Mouse (Mus musculus) kidney, adult 2 months (tissue): ENCODE measurements around the gene Tshz2. TPM values are rescaled to one million over a fixed set of nuclear protein-coding genes. Genes with fewer than 3 reads are reported as not detected.

Source experiments
- DNase-seq: peaks from one replicate; pipeline ENCODE4 v3.0.0; 2021
- H3K27ac ChIP-seq: fragments of 200-500 bp; 2 replicates; pipeline ENCODE4 v1.5.1; 2012; ENCODE audit warnings: low read depth, low read length, control low read depth, inconsistent platforms; ENCODE audit not compliant: insufficient read depth
- H3K27me3 ChIP-seq: fragments of 200-500 bp; replicated peaks from 2 replicates; pipeline ENCODE4 v1.6.1; 2012; ENCODE audit warnings: mild to moderate bottlenecking, moderate library complexity, low read length, inconsistent platforms; ENCODE audit not compliant: control insufficient read depth, insufficient read depth
- H3K36me3 ChIP-seq: fragments of 200-500 bp; 2 replicates; pipeline ENCODE4 v1.6.1; 2012; ENCODE audit warnings: mild to moderate bottlenecking, moderate library complexity, low read length, inconsistent platforms; ENCODE audit not compliant: control insufficient read depth, insufficient read depth
- H3K4me1 ChIP-seq: fragments of 200-500 bp; 2 replicates; pipeline ENCODE4 v1.6.1; 2011; ENCODE audit warnings: low read length; ENCODE audit not compliant: control insufficient read depth, insufficient read depth
- H3K4me3 ChIP-seq: fragments of 200-500 bp; 2 replicates; pipeline ENCODE4 v1.5.1; 2011; ENCODE audit warnings: mild to moderate bottlenecking, low read depth, low read length, control low read depth; ENCODE audit not compliant: insufficient read depth
- CTCF ChIP-seq: fragments of 200-500 bp; conservative IDR thresholded peaks from 2 replicates; pipeline ENCODE4 v1.5.1; 2011; ENCODE audit warnings: low read depth, mild to moderate bottlenecking, control low read depth, low read length, moderate library complexity, mixed read lengths; ENCODE audit not compliant: insufficient read depth, insufficient read length
- POLR2A ChIP-seq: fragments of 200-500 bp; IDR thresholded peaks from one replicate; pipeline ENCODE4 v1.6.1; 2011; ENCODE audit warnings: low read depth, low read length, control low read depth
- WGBS: fragments of 180-500 bp; shearing (Covaris S2); methylation state at CpG from one replicate; pipeline ENCODE4 v1.1.7; 2018; 5-methylcytosine and 5-hydroxymethylcytosine counted together
- polyA plus RNA-seq: library from polyadenylated mRNA; depleted of rRNA; stranded (reverse); fragments of >200 nt; gene quantifications from 2 replicates; pipeline ENCODE4 v1.2.3, GENCODE M21; 2012

The Tshz2 gene
- polyA plus RNA-seq, 1 experiment, result 17.6 TPM

- no peak overlapping the region for H3K27ac ChIP-seq
Measured at GRCm38 (mm10) chr2:169679264-169679663, 46.5 kb downstream of the Tshz2 start.

GRCm38 (mm10) chr2:169679951-169680350 is 47.1 kb downstream of the Tshz2 start:
- no peaks in the 10 kb centered on the region for H3K27me3 ChIP-seq
- 63% methylated on average over 5 of the region's 5 CpGs for WGBS
- no peak overlapping the region for H3K27ac ChIP-seq
- no peaks in the 10 kb centered on the region for H3K36me3 ChIP-seq
- TF ChIP-seq POLR2A (no peak), CTCF (no peak)
- H3K4me1 ChIP-seq, result no peaks in the 10 kb centered on the region
- no peak overlapping the region for H3K4me3 ChIP-seq
- no peak for DNase-seq

More at GRCm38 (mm10) chr2:169679264-169679663, 46.5 kb downstream of the Tshz2 start:
- no peaks in the 10 kb centered on the region for H3K4me1 ChIP-seq
- WGBS, result 55% methylated on average over 7 of the region's 7 CpGs
- no peak overlapping the region for H3K4me3 ChIP-seq
- no peaks in the 10 kb centered on the region for H3K27me3 ChIP-seq
- no peak for TF ChIP-seq CTCF
- TF ChIP-seq POLR2A, result no peak
- no peaks in the 10 kb centered on the region for H3K36me3 ChIP-seq
- DNase-seq, result no peak

- Histone ChIP-seq H3K4me3 (no peak overlapping the region), H3K4me1 (no peaks in the 10 kb centered on the region), H3K27ac (no peak overlapping the region), H3K36me3 (no peaks in the 10 kb centered on the region), H3K27me3 (no peaks in the 10 kb centered on the region)
- 38% methylated on average over 5 of the region's 5 CpGs for WGBS
- DNase-seq, result peak; percentile 12
- TF ChIP-seq POLR2A (no peak), CTCF (peak; percentile 35)
Measured at GRCm38 (mm10) chr2:169685260-169685659, 52.4 kb downstream of the Tshz2 start.

- TF ChIP-seq CTCF (no peak), POLR2A (no peak)
- no peak overlapping the region for H3K4me3 ChIP-seq
- 64% methylated on average over 7 of the region's 7 CpGs for WGBS
- DNase-seq, result no peak
- no peaks in the 10 kb centered on the region for H3K27me3 ChIP-seq
- H3K36me3 ChIP-seq, result no peaks in the 10 kb centered on the region
- H3K27ac ChIP-seq, result no peak overlapping the region
- H3K4me1 ChIP-seq, result no peaks in the 10 kb centered on the region
Measured at GRCm38 (mm10) chr2:169685747-169686146, 52.9 kb downstream of the Tshz2 start.

- peak; percentile 7 for DNase-seq
- no peaks in the 10 kb centered on the region for H3K27me3 ChIP-seq
- H3K4me1 ChIP-seq, result no peaks in the 10 kb centered on the region
- H3K27ac ChIP-seq, result no peak overlapping the region
- TF ChIP-seq POLR2A (no peak), CTCF (no peak)
- no peak overlapping the region for H3K4me3 ChIP-seq
- 67% methylated on average over 12 of the region's 12 CpGs for WGBS
- no peaks in the 10 kb centered on the region for H3K36me3 ChIP-seq
Measured at GRCm38 (mm10) chr2:169686697-169687430, 54.1 kb downstream of the Tshz2 start.

- TF ChIP-seq CTCF, result no peak
- no peak for TF ChIP-seq POLR2A
- 86% methylated on average over 2 of the region's 2 CpGs for WGBS
- Histone ChIP-seq H3K36me3 (no peaks in the 10 kb centered on the region), H3K4me1 (no peaks in the 10 kb centered on the region), H3K4me3 (no peak overlapping the region), H3K27me3 (no peaks in the 10 kb centered on the region), H3K27ac (no peak overlapping the region)
- DNase-seq, result no peak
Measured at GRCm38 (mm10) chr2:169690054-169690453, 57.2 kb downstream of the Tshz2 start.

- no peak for DNase-seq
- Histone ChIP-seq H3K27me3 (no peaks in the 10 kb centered on the region), H3K4me1 (no peaks in the 10 kb centered on the region; the same call in 1 of the 2 replicates), H3K4me3 (no peak overlapping the region), H3K36me3 (no peaks in the 10 kb centered on the region), H3K27ac (no peak overlapping the region)
- WGBS, result 89% methylated on average over 9 of the region's 9 CpGs
- TF ChIP-seq CTCF (no peak), POLR2A (no peak)
Measured at GRCm38 (mm10) chr2:169694494-169694893, 61.7 kb downstream of the Tshz2 start.

- DNase-seq, result no peak
- 68% methylated on average over 9 of the region's 9 CpGs for WGBS
- H3K27ac ChIP-seq, result no peak overlapping the region
- H3K36me3 ChIP-seq, result no peaks in the 10 kb centered on the region
- no peaks in the 10 kb centered on the region; the same call in 1 of the 2 replicates for H3K4me1 ChIP-seq
- no peaks in the 10 kb centered on the region for H3K27me3 ChIP-seq
- no peak overlapping the region for H3K4me3 ChIP-seq
- TF ChIP-seq POLR2A, result no peak
- TF ChIP-seq CTCF, result no peak
Measured at GRCm38 (mm10) chr2:169695025-169695424, 62.2 kb downstream of the Tshz2 start.
